Mouse (Mus musculus) 3134 (cell line): ENCODE data around the gene Chid1.

Experiments
- DNase-seq: peaks from one replicate; pipeline ENCODE4 v3.0.0-alpha.2; 2011; ENCODE audit warnings: low spot score; ENCODE audit not compliant: insufficient read length; ENCODE audit errors: extremely low read depth

The Chid1 gene

GRCm38 (mm10) chr7:141510196-141510595 is 29.5 kb downstream of the Chid1 start:
- DNase-seq = no peak

DNA sequence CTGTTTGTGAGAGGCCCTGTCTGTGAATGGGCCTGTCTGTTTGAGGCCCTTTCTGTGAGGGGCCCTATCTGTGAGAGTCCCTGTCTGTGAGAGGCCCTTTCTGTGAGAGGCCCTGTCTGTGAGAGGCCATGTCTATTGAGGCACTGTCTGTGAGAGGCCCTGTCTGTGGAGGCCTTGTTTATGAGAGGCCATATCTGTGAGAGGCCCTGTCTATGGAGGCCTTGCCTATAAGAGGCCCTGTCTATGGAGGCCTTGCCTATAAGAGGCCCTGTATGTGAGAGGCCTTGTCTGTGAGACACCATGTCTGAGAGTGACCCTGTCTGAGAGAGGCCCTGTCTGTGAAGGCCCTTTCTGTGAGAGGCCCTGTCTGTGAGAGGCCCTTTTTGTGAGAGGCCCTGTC is 31.5 kb downstream of the Chid1 start:
- no peak for DNase-seq

DNA sequence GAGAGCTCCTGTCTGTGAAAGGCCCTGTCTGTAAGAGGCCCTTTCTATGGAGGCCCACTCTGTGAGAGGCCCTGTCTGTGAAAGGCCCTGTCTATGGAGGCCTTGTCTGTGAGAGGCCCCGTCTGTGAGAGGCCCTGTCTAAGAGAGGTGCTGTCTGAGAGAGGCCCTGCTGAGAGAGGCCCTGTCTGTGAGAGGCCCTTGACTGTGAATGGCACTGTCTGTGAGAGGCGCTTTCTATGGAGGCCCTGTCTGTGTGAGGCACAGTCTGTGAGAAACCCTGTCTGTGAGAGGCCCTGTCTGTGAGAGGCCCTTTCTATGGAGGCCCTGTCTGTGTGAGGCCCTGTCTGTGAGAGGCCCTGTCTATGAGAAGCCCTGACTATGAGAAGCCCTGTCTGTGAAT is 33.4 kb downstream of the Chid1 start:
- DNase-seq = no peak

DNA sequence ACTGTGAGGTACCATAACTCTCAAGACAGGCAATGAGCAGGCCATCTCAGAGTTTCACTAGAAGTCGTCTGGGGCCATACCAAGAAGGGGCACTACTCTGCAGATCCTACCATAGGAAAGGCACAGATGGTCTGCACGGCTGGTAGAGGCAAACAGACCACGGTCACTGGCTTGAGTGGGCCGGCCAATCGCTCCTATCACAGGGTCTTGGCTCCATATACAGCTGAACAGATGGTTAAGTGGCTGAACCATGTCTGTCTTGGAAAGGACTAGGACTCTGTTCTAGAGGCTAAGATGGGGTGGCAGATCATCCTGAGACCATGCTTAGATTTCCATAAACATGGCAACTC is 37.1 kb downstream of the Chid1 start:
- no peak for DNase-seq

- DNase-seq = no peak
Measured at GRCm38 (mm10) chr7:141501820-141502555, 37.7 kb downstream of the Chid1 start.

- DNase-seq = no peak
Measured at GRCm38 (mm10) chr7:141497600-141497999, 42.1 kb downstream of the Chid1 start.

DNA sequence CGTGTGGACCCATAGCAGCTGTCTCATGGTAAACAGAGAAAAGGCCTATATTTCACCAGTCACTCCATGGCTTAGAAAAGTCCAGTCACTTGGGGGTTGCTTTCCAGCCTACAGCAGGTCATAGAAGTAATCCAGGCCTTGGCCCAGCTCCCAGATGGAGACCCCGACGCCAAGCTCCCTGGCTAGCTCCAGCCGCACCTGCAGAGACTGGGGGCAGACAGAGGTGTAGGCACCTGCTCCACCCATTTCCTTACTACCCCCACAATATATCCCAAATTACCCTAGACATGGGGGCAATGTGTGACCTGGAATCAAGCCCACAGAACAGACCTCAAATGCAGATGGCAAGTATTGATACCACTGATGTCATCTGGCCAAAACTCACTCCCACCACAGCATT is 43.7 kb downstream of the Chid1 start:
- DNase-seq = no peak

- DNase-seq = no peak
Measured at GRCm38 (mm10) chr7:141495379-141495778, 44.3 kb downstream of the Chid1 start.

- DNase-seq = no peak
Measured at GRCm38 (mm10) chr7:141493729-141494128, 45.9 kb downstream of the Chid1 start.

GRCm38 (mm10) chr7:141492738-141493137 is 46.9 kb downstream of the Chid1 start:
- no peak for DNase-seq

- no peak for DNase-seq
Measured at GRCm38 (mm10) chr7:141491151-141491550, 48.5 kb downstream of the Chid1 start.

DNA sequence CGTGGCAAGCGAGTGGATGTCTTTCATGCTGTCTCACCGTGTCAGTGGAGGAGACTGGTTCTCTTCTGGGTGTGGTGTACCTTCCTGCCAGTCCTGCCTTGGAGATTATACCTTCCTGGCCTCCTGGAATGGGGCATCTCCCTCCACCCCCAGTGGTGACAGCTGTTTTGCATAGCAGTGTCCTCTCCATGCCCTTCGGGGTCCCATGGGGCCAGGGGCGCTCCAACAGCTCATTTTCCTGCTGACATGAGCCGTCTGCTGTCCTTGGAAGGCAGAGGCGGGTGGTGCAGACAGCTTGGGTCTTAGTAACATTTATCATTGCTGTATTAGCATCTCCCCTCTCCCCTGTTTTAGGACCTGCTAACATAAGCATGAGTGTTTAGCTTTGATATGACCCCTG is 52.5 kb downstream of the Chid1 start:
- no peak for DNase-seq

GRCm38 (mm10) chr7:141486239-141486638 is 53.4 kb downstream of the Chid1 start:
- no peak for DNase-seq

DNA sequence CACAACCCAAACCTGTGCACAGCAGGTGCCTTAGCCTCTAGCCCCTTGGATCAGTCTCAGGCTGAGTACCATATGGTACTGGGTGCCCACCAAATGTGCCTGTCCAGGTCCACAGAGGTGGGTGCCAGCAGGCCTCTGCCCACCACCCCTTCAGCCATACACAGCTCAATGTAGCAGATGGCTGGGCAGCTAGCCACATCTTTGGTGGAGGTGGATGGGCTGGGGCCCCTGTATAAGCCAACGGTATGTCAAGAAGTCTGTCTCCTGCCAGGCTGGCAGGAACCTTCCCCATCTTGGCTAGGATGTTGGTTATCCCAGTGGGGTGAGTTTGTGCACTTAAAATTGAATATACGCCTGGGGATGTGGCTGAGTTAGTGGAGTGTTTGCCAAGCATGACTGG is 54.1 kb downstream of the Chid1 start:
- no peak for DNase-seq

- no peak for DNase-seq
Measured at GRCm38 (mm10) chr7:141485186-141485585, 54.5 kb downstream of the Chid1 start.

DNA sequence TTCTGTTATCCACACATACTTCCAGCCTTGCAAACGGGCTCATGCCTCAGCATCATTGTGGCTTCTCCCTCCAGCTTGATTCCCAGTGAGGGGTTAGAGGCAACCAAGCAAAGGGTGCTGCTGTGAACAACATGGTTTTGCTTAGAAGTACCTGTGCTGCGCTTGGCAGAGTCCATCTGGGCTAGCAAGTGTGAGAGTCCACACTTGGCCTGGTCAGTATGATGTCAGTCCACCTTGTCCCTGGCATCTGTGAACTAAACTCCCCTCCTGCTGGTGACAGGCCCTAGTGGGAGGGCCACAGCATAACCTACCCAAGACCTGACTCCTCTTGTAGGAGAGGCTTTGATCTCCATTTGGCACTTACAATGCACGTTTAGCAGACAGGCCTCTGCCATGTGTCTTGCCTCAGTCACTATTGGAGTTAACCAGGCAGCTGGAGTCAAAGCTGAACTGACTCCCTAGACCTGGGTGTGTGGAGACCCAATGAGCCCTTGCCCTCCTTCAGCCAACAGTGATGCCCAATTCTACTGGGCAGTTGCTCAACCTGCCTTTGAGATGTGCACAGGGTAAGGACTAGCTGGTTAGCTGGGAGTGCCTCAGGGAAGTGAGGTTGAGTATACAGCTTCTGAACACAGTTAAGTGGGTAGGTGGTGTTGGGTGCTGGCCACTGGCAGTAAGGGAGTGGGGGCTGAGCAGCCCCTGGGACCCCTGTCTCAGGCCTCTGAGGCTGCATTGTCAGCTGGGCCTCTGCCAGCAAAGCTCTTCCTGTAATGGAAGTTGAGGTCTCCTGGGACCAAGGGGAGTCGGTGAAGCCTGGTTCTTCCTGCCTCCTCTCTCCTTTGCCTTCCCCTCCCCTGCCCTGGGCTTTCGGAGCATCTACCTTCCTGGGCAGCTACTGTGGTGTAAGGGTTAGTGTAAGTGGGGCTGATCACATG is 55.2 kb downstream of the Chid1 start:
- DNase-seq = no peak

DNA sequence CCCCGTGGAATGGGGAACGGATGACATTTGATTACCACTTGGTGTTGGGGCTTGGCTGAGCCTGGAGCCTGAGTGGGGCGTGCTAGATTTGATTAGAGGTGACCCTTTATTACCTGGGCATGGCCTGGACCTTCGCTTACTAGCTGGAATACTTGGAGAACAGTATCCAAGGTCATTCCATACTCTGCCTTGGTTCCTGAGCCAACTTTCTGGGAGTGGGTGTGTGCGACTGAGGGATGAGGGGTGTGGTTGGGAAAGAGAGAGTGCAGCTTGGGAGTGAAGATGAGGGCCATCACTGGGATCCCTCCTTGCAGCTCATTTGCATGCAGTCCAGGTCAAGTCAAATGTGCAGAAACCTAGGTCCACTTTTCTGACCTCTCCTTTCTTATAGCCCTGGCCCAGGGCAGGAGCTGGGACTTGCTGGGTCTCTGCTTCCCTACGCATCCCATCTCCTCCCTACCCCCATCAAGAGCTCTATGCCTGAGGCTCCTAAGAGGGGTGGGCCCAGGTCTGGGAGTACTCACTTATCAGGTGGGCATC is 56.5 kb downstream of the Chid1 start:
- DNase-seq = no peak

- no peak for DNase-seq
Measured at GRCm38 (mm10) chr7:141482531-141483024, 57.1 kb downstream of the Chid1 start.

- DNase-seq = no peak
Measured at GRCm38 (mm10) chr7:141481498-141482401, 57.9 kb downstream of the Chid1 start.

DNA sequence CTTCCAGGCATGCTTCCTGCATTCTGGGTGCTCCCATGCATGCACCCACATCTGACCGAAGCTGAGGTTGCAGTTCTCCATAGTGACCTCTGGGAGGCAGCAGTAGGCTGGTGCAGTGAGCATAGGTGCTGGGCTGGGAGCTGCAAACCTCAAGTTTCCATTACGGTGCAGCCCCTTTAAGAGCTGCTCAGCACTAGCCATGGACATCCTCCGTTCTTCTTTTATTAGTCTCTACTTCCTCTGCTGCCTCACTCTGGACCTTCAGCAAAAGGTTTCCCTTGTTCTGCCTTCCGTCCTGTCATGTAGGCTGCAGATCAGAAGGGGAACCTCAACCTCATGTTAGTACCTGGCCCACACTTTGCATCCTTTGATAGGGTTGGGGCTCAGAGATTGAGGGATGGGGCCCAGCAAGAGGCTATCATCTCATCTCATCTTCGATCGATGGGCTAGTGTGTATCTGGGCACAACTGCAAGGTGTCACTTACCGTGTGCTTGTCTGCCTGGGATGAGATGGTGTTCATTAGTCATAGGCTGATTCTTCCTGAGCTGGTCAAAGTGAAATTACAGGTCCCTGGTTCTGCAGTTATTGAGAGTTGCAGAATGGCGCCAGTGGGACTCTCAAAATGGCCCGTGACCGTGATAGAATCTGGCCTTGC is 58.7 kb downstream of the Chid1 start:
- DNase-seq = no peak
